Mouse (Mus musculus): ENCODE results near the gene Rnf10. TPM values are rescaled to one million over a fixed set of nuclear protein-coding genes. Genes with fewer than 3 reads are reported as not detected.

The Rnf10 gene
- polyA plus RNA-seq, 1 experiment from 2014 or later = 75.0 TPM

DNA sequence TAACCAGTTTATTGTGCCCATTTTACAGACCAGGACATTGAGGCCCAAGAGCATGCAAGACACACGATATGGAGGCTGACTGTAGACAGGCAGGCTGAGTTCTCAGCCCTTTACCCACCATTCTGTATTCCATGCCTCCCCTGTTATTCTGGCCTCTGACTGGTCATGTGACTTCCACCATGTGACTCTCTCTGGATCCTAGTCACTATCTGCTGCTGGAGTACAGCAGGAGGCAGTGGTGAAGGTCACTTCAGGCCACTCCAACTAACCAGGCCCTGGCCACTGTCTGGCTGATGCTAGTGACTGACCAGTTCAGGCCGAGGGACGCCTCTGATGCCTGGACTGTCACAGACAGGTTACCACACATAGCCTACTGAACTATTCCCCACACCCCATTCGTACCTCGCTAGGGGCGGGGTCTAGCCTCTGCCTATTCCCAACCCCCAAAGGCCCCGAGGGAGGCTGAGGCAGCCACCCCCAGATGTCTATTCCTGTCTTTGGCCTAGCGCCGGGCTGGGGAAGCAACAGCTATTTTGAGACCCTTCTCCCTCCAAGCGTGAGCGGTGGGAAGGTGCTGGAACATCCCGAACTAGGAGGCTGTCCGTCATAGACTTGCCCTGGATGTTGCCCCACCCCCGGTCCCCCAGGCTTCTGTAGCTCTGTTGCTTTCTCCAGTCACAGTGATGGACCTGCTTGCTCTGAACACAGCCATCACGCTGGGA is 41.7 kb downstream of the Rnf10 start:
- H3K27ac ChIP-seq (replicated peaks; ENCODE audit: low read depth, low read length) = no peak overlapping the region
- H3K4me3 ChIP-seq (ENCODE audit: low read depth, low read length) = no peak overlapping the region
- WGBS = 43% methylated on average over 15 of the region's 15 CpGs
- ATAC-seq (replicated peaks; ENCODE audit: insufficient number of reproducible peaks, low FRiP score, low TSS enrichment, low read depth) (no peak), DNase-seq (ENCODE audit: low spot score) (no peak)
- no peaks in the 10 kb centered on the region for H3K36me3 ChIP-seq (replicated peaks; ENCODE audit: control insufficient read depth, insufficient read depth, low read depth, low read length)
- H3K4me1 ChIP-seq (ENCODE audit: control insufficient read depth, insufficient read depth, low read length) = no peaks in the 10 kb centered on the region; the same call in 1 of the 2 replicates
- H3K4me2 ChIP-seq (ENCODE audit: low read depth, low read length) = no peak overlapping the region
- H3K9me3 ChIP-seq (replicated peaks; ENCODE audit: control insufficient read depth, low read length) = no peaks in the 10 kb centered on the region
- peaks cover 3% of the 10 kb centered on the region for H3K27me3 ChIP-seq (ENCODE audit: control insufficient read depth, insufficient read depth, low read length)
- H3K9ac ChIP-seq (replicated peaks; ENCODE audit: low read length) = no peak overlapping the region; the same call in 1 of the 2 replicates

DNA sequence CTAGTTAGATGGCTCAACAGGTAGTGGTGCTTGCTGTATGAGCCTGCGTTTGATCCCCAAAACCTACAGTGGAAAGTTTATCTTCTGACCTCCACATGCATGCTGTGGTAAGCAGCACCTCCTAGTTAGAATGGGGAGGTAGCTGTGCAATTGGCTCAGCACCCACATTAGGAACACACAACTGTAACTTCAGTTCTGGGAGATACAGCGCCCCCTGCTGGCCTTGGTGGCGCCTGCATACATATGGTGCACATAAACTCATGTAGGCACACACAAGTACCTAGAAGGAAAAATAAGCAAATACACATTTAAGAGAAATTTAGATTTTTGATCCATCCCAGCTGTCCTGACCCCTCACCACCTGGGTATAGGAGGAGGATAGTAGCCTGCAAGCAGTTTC is 50.2 kb downstream of the Rnf10 start:
- Histone ChIP-seq H3K36me3 (replicated peaks; ENCODE audit: control insufficient read depth, insufficient read depth, low read depth, low read length) (no peaks in the 10 kb centered on the region), H3K27me3 (ENCODE audit: control insufficient read depth, insufficient read depth, low read length) (no peaks in the 10 kb centered on the region), H3K9me3 (replicated peaks; ENCODE audit: control insufficient read depth, low read length) (no peaks in the 10 kb centered on the region), H3K4me2 (ENCODE audit: low read depth, low read length) (no peak overlapping the region), H3K9ac (replicated peaks; ENCODE audit: low read length) (no peak overlapping the region), H3K27ac (replicated peaks; ENCODE audit: low read depth, low read length) (no peak overlapping the region), H3K4me3 (ENCODE audit: low read depth, low read length) (no peak overlapping the region), H3K4me1 (ENCODE audit: control insufficient read depth, insufficient read depth, low read length) (no peaks in the 10 kb centered on the region; the same call in 1 of the 2 replicates)
- DNase-seq (ENCODE audit: low spot score) (no peak), ATAC-seq (replicated peaks; ENCODE audit: insufficient number of reproducible peaks, low FRiP score, low TSS enrichment, low read depth) (no peak)
- 77% methylated on average over 3 of the region's 3 CpGs for WGBS

DNA sequence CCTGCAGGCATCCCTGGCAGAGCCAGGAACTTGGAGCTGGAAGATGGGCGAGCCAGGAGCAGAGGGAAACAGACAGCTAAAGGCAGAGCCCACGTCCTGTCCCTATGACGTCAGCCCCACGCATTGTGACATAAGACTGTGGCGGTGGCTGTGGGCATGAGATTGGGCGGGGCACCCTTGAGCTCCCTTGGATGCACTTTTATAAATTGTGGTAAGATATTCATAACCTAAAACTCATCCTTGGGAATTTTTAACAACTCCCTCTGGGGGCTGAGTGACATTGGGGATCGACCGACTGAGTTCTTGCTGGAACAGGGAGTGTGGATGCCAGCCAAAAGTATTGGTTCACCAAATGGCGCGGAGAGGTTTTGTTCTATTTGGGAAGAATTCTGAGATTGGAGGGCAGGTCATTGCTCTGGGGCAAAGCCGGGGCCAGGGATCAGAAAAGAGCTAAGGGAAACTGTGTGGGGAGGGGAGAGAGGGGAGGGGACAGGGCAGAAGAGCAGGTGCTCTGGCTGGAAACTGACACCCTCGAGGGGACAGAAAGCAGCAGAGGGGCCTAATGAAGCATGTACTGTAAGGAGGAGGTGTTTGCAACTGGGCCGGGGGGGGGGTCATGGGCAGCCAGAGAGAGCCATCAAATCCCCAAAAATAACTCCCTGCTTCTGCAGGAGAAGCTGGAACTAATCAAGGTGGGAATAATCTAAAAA is 51.6 kb downstream of the Rnf10 start:
- no peak for ATAC-seq (replicated peaks; ENCODE audit: insufficient number of reproducible peaks, low FRiP score, low TSS enrichment, low read depth)
- no peaks in the 10 kb centered on the region for H3K9me3 ChIP-seq (replicated peaks; ENCODE audit: control insufficient read depth, low read length)
- 28% methylated on average over 13 of the region's 13 CpGs for WGBS

DNA sequence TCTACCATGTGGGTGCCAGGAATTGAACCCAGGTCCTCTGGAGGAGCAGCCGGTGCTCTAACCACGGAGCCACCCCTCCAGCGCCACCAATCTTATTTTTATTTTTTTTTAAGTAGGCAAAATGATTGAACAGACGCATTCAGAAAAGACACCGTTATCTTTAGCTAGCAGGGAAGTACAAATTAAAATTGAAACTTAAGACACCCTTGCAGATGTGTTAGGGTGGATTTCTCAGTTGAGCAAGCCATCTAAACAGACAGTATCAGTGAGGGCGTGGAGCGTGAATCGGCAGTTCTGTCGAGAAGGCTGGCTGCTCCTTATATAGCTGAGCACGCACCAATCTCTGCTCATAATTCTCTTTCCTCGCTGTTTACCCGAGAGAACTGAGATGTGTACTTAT is 54.7 kb downstream of the Rnf10 start:
- Histone ChIP-seq H3K4me2 (ENCODE audit: low read depth, low read length) (no peak overlapping the region), H3K36me3 (replicated peaks; ENCODE audit: control insufficient read depth, insufficient read depth, low read depth, low read length) (no peaks in the 10 kb centered on the region), H3K27me3 (ENCODE audit: control insufficient read depth, insufficient read depth, low read length) (no peaks in the 10 kb centered on the region), H3K4me1 (ENCODE audit: control insufficient read depth, insufficient read depth, low read length) (peaks cover 4% of the 10 kb centered on the region; the same call in 1 of the 2 replicates), H3K27ac (replicated peaks; ENCODE audit: low read depth, low read length) (no peak overlapping the region), H3K4me3 (ENCODE audit: low read depth, low read length) (no peak overlapping the region), H3K9me3 (replicated peaks; ENCODE audit: control insufficient read depth, low read length) (no peaks in the 10 kb centered on the region), H3K9ac (replicated peaks; ENCODE audit: low read length) (no peak overlapping the region)
- DNase-seq (ENCODE audit: low spot score) = no peak
- ATAC-seq (replicated peaks; ENCODE audit: insufficient number of reproducible peaks, low FRiP score, low TSS enrichment, low read depth) = no peak
- 90% methylated on average over 12 of the region's 12 CpGs for WGBS

More for the DNA sequence above, 51.6 kb downstream of the Rnf10 start:
- H3K4me1 ChIP-seq (ENCODE audit: control insufficient read depth, insufficient read depth, low read length) = no peaks in the 10 kb centered on the region; the same call in 1 of the 2 replicates
- no peak overlapping the region for H3K9ac ChIP-seq (replicated peaks; ENCODE audit: low read length)
- no peaks in the 10 kb centered on the region for H3K27me3 ChIP-seq (ENCODE audit: control insufficient read depth, insufficient read depth, low read length)
- H3K4me3 ChIP-seq (ENCODE audit: low read depth, low read length) = no peak overlapping the region
- no peak for DNase-seq (ENCODE audit: low spot score)
- no peak overlapping the region for H3K4me2 ChIP-seq (ENCODE audit: low read depth, low read length)
- no peaks in the 10 kb centered on the region for H3K36me3 ChIP-seq (replicated peaks; ENCODE audit: control insufficient read depth, insufficient read depth, low read depth, low read length)
- H3K27ac ChIP-seq (replicated peaks; ENCODE audit: low read depth, low read length) = no peak overlapping the region

DNA sequence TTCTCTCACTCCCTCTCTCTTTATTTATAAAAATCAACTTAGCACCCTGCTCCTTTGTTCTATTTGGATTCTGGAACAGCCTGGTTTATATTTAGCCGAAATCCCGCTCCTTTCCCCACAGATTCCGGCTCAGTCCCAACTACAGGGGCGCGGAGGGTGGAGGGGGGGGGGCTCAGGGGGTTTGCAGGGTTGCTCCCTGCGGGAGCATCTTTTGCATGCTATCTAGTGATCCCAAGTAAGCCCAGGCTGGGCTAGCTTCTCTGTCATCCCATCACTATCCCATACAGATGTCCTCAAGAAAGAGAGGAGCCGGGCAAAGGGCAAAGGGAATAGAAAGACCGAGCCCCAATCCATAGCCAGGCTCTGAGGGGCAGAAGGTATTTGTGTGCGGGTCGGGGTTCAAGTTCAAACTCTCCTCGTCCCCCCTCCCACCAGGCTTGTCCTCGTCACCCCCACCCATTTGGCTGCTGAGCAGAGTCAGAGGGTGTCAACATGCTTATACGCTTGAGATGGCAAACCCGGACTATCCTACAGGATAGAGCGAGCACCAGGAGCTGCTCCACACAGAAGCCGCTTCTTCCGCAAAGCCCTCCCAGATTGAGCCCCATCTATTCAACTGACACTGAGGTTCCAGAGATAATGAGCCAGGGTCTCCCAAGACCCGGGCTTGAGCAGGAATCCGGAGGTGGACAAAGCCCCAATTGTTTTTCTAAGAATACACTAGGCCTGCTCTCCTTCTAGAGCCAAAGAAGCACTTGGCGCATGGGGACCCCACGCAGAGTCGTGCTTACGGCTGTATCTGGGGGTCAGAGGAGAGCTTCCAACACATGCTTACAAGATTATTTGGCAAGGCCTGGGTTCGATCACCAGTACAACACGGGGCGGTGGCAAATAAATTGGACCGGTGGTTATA is 57.2 kb downstream of the Rnf10 start:
- H3K4me3 ChIP-seq (ENCODE audit: low read depth, low read length) = peak overlapping the region; percentile 42
- peak; percentile 41 for ATAC-seq (replicated peaks; ENCODE audit: insufficient number of reproducible peaks, low FRiP score, low TSS enrichment, low read depth)
- H3K27me3 ChIP-seq (ENCODE audit: control insufficient read depth, insufficient read depth, low read length) = no peaks in the 10 kb centered on the region
- H3K36me3 ChIP-seq (replicated peaks; ENCODE audit: control insufficient read depth, insufficient read depth, low read depth, low read length) = no peaks in the 10 kb centered on the region
- 12% methylated on average over 27 of the region's 27 CpGs for WGBS
- peak overlapping the region; percentile 72 for H3K4me2 ChIP-seq (ENCODE audit: low read depth, low read length)
- H3K4me1 ChIP-seq (ENCODE audit: control insufficient read depth, insufficient read depth, low read length) = peaks cover 4% of the 10 kb centered on the region; the same call in 1 of the 2 replicates
- H3K27ac ChIP-seq (replicated peaks; ENCODE audit: low read depth, low read length) = no peak overlapping the region
- H3K9ac ChIP-seq (replicated peaks; ENCODE audit: low read length) = peak overlapping the region; percentile 69
- no peak for DNase-seq (ENCODE audit: low spot score)
- no peaks in the 10 kb centered on the region for H3K9me3 ChIP-seq (replicated peaks; ENCODE audit: control insufficient read depth, low read length)

DNA sequence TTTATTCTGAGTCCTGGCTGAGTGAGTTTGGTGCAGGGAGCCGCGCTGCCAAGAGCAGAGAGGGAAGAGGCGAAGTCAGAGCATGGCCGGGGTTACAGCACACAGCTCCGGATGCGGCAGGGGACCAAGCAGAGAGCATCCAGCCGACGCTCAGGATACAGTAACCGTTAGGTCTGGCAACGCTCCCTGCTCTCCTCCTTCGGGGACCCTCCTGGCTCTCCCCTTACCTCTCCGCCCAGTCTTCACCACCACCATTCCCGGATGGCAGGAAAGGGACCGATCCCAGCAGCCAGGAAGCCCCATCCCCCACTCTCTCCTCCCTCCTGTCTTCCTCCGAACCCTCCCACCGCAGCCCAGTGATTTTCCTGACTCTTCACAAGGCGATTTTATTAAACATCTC is 57.8 kb downstream of the Rnf10 start:
- peak overlapping the region; percentile 42 for H3K4me3 ChIP-seq (ENCODE audit: low read depth, low read length)
- no peaks in the 10 kb centered on the region for H3K36me3 ChIP-seq (replicated peaks; ENCODE audit: control insufficient read depth, insufficient read depth, low read depth, low read length)
- DNase-seq (ENCODE audit: low spot score) = peak; percentile 68
- H3K9ac ChIP-seq (replicated peaks; ENCODE audit: low read length) = peak overlapping the region; percentile 69
- H3K4me1 ChIP-seq (ENCODE audit: control insufficient read depth, insufficient read depth, low read length) = peaks cover 4% of the 10 kb centered on the region; the same call in 1 of the 2 replicates
- no peak overlapping the region for H3K27ac ChIP-seq (replicated peaks; ENCODE audit: low read depth, low read length)
- H3K9me3 ChIP-seq (replicated peaks; ENCODE audit: control insufficient read depth, low read length) = no peaks in the 10 kb centered on the region
- peak overlapping the region; percentile 72 for H3K4me2 ChIP-seq (ENCODE audit: low read depth, low read length)
- no peak for ATAC-seq (replicated peaks; ENCODE audit: insufficient number of reproducible peaks, low FRiP score, low TSS enrichment, low read depth)
- H3K27me3 ChIP-seq (ENCODE audit: control insufficient read depth, insufficient read depth, low read length) = no peaks in the 10 kb centered on the region
- 0% methylated on average over 17 of the region's 17 CpGs for WGBS

DNA sequence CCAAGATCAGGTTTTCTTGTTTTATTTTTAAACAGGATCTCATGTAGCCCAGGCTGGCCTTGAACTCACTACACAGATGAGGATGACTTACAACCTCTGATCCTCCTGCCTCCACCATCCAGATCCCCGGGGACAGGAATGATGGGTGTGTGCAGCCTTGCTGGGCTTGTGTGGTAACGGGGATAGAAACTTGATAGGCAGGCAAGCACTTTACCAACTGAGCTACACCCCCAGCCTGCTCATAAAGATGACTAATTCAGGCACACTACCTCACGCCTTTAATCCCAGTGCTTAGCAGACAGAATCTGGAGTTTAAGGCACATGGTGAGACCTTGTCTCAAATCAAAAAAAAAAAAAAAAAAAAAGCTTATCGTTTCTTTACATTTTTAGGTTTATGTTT is 59.8 kb downstream of the Rnf10 start:
- no peak overlapping the region for H3K4me2 ChIP-seq (ENCODE audit: low read depth, low read length)
- no peaks in the 10 kb centered on the region for H3K36me3 ChIP-seq (replicated peaks; ENCODE audit: control insufficient read depth, insufficient read depth, low read depth, low read length)
- H3K27me3 ChIP-seq (ENCODE audit: control insufficient read depth, insufficient read depth, low read length) = no peaks in the 10 kb centered on the region
- DNase-seq (ENCODE audit: low spot score) (no peak), ATAC-seq (replicated peaks; ENCODE audit: insufficient number of reproducible peaks, low FRiP score, low TSS enrichment, low read depth) (no peak)
- no peak overlapping the region for H3K9ac ChIP-seq (replicated peaks; ENCODE audit: low read length)
- WGBS = 70% methylated on average over 4 of the region's 4 CpGs
- H3K4me1 ChIP-seq (ENCODE audit: control insufficient read depth, insufficient read depth, low read length) = peaks cover 4% of the 10 kb centered on the region; the same call in 1 of the 2 replicates
- H3K27ac ChIP-seq (replicated peaks; ENCODE audit: low read depth, low read length) = no peak overlapping the region
- H3K4me3 ChIP-seq (ENCODE audit: low read depth, low read length) = no peak overlapping the region
- no peaks in the 10 kb centered on the region for H3K9me3 ChIP-seq (replicated peaks; ENCODE audit: control insufficient read depth, low read length)

Data from embryonic facial prominence, embryonic 11.5 days (tissue).